Mouse (Mus musculus): ENCODE measurements around the gene Mrpl3. TPM values are rescaled to one million over a fixed set of nuclear protein-coding genes. Genes with fewer than 3 reads are reported as not detected.

Gene Mrpl3
- total RNA-seq, 4 experiments from 2014 or later = 68.3 to 89.2 (median 82.2) TPM

Other genes with a start within 250 kb of the Mrpl3 start
- 10 to 100 TPM; 17.2 to 29.5 (median 22.6) TPM for gene Nudt16, start 78.6 kb downstream of the Mrpl3 start, total RNA-seq (2022)
- gene 1700080E11Rik, start 91.9 kb downstream of the Mrpl3 start, total RNA-seq (2022) = not detected